Mouse (Mus musculus): ENCODE data around the gene Cmip. TPM values are rescaled to one million over a fixed set of nuclear protein-coding genes. Genes with fewer than 3 reads are reported as not detected.

Gene Cmip
- polyA plus RNA-seq, 1 experiment: 53.1 TPM

DNA sequence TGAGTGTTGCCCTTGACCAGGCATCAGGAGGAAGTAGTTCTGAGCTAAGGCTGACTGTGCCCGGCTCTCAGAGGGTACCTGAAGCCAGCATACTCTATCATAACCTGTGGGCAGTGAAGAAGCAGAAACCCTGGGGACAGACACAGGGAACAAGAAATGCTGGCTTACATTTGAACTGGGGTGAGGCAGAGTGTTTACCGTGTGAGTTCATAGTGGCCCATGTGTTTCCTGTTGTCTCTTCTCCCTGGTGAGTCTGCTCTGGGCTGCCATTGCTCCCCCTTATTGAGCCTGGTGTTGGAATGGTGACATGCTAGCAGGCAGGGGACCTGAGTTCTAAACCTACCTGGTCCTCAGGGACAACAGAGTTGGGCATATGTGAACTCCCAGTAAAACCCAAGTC, 81.8 kb downstream of the Cmip start:
- peaks cover 45% of the 10 kb centered on the region for H3K4me1 ChIP-seq (ENCODE audit: control insufficient read depth, insufficient read depth, low read length)
- DNase-seq: no peak
- no peak overlapping the region for H3K4me3 ChIP-seq (replicated peaks; ENCODE audit: extremely low read depth, low read depth, low read length)
- TF ChIP-seq POLR2A (IDR thresholded peaks at IDR 0.05; ENCODE audit: borderline replicate concordance, extremely low read depth, low read depth, low read length) (no peak), CTCF (IDR thresholded peaks at IDR 0.05; ENCODE audit: insufficient read depth, low read length) (no peak)
- 24% methylated on average over 2 of the region's 2 CpGs for WGBS

DNA sequence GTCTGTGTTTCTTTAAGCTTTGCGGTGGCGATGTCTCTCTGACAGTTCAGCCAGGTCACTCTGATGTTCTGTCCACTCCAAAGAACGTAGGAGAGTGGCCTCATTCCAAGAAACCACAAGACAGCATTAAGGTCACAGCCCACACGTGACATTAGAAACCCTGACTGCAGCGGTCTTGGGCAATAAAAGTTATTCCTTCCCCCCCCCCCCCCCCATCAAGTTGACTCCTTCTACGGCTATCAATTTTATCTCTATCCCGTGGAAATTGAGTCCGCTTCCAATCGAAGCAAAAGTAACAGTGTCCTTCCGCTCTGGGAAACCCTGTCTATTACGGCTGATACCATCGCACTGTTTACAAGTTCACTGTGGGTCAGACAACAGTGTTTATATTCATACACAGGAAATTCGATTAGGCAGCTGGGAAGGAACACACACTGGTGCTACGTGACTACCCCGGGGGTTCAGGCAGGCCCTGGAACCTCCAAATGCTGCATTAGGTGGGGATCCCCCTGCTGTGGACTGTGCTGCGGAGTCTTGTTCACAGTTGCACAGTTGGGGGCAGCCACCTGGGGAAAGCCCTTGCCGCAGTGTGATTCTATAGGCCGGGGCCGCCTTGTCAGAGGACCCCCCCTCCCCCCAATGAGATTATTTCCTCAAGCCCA, 82.6 kb downstream of the Cmip start:
- H3K4me3 ChIP-seq (replicated peaks; ENCODE audit: extremely low read depth, low read depth, low read length): no peak overlapping the region
- 24% methylated on average over 19 of the region's 19 CpGs for WGBS
- no peak for DNase-seq
- H3K4me1 ChIP-seq (ENCODE audit: control insufficient read depth, insufficient read depth, low read length): peaks cover 43% of the 10 kb centered on the region
- no peak for TF ChIP-seq POLR2A (IDR thresholded peaks at IDR 0.05; ENCODE audit: borderline replicate concordance, extremely low read depth, low read depth, low read length)
- no peak for TF ChIP-seq CTCF (IDR thresholded peaks at IDR 0.05; ENCODE audit: insufficient read depth, low read length)

DNA sequence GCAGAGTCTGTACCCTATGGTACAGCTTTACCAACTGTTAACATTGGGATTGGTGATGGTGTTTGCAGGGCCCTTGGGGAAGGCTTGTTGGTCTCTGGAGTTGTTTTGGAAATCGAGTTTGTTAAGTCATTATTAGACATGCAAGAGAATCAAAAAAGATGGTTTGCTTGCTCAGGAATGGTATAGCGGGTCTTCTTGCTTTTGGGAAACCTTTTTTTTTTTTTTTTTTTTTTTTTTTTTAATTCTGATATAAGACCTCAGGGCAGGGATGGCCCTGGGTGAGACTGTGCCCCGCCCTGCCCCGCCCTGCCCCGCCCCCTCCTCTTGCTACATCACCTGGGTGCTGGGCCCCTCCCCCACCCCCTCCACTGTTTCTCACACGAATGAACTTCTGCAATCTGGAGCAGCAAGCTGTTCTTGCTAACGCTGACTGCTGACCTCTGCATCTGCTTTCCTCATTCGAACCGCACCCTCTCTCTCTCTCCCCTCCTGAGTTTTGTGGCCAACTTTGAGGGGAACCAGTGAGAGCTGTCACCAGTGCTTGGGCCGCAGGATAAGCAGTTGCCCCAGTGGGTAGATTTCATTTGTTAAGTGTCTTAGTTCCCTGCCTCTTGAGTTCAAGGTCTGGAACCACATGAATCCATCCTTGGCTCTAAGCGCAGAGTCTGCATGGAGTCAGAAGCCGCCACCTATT, 83.2 kb downstream of the Cmip start:
- no peak overlapping the region for H3K4me3 ChIP-seq (replicated peaks; ENCODE audit: extremely low read depth, low read depth, low read length)
- no peak for DNase-seq

GRCm38 (mm10) chr8:117340800-117341199, 83.9 kb downstream of the Cmip start:
- Histone ChIP-seq H3K4me1 (ENCODE audit: control insufficient read depth, insufficient read depth, low read length) (peaks cover 37% of the 10 kb centered on the region), H3K4me3 (replicated peaks; ENCODE audit: extremely low read depth, low read depth, low read length) (no peak overlapping the region)
- WGBS: 76% methylated on average over 12 of the region's 12 CpGs
- no peak for DNase-seq
- no peak for TF ChIP-seq CTCF (IDR thresholded peaks at IDR 0.05; ENCODE audit: insufficient read depth, low read length)
- TF ChIP-seq POLR2A (IDR thresholded peaks at IDR 0.05; ENCODE audit: borderline replicate concordance, extremely low read depth, low read depth, low read length): no peak

More for the DNA sequence above, 83.2 kb downstream of the Cmip start:
- 50% methylated on average over 10 of the region's 12 CpGs for WGBS
- H3K4me1 ChIP-seq (ENCODE audit: control insufficient read depth, insufficient read depth, low read length): peaks cover 42% of the 10 kb centered on the region
- TF ChIP-seq CTCF (IDR thresholded peaks at IDR 0.05; ENCODE audit: insufficient read depth, low read length) (no peak), POLR2A (IDR thresholded peaks at IDR 0.05; ENCODE audit: borderline replicate concordance, extremely low read depth, low read depth, low read length) (no peak)

DNA sequence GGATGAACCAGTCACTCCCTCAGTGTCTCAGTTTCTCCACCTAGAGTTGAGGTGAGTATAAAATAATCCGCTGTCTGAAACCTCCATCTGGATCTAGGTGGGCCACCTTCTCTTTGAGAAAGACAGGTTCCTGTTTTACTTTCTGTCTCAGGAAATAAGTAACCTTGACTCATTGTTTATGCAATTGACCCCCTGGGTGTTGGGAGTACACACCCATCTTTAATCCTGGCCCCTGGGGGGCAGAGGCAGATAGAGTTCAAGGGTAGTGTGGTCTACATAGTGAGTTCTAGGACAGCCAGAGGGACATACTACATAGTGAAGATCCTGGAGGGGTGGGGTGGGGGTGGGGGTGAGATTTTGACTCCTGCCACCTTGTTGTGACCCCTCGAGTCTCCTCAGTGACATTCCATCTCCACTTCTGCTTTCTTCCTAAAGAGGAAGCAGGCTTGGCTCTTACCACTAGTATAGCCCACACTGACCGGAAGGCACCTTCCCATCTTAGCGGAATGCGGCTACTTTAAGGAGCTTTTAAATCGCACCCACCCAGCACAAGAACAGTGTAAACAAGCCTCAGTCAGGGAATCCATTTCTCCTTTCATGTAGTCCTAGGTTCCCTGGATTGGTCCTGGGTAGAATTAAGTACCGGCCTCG, 86.0 kb downstream of the Cmip start:
- no peak overlapping the region for H3K4me3 ChIP-seq (replicated peaks; ENCODE audit: extremely low read depth, low read depth, low read length)
- WGBS: 46% methylated on average over 8 of the region's 8 CpGs
- TF ChIP-seq CTCF (IDR thresholded peaks at IDR 0.05; ENCODE audit: insufficient read depth, low read length): no peak
- no peak for TF ChIP-seq POLR2A (IDR thresholded peaks at IDR 0.05; ENCODE audit: borderline replicate concordance, extremely low read depth, low read depth, low read length)
- peaks cover 37% of the 10 kb centered on the region for H3K4me1 ChIP-seq (ENCODE audit: control insufficient read depth, insufficient read depth, low read length)
- DNase-seq: no peak

- Histone ChIP-seq H3K4me1 (ENCODE audit: control insufficient read depth, insufficient read depth, low read length) (peaks cover 32% of the 10 kb centered on the region), H3K4me3 (replicated peaks; ENCODE audit: extremely low read depth, low read depth, low read length) (no peak overlapping the region)
- 39% methylated on average over 10 of the region's 10 CpGs for WGBS
- DNase-seq: no peak
- no peak for TF ChIP-seq POLR2A (IDR thresholded peaks at IDR 0.05; ENCODE audit: borderline replicate concordance, extremely low read depth, low read depth, low read length)
- TF ChIP-seq CTCF (IDR thresholded peaks at IDR 0.05; ENCODE audit: insufficient read depth, low read length): no peak
Measured at GRCm38 (mm10) chr8:117343484-117343883, 86.6 kb downstream of the Cmip start.

GRCm38 (mm10) chr8:117344899-117345298, 88.0 kb downstream of the Cmip start:
- TF ChIP-seq CTCF (IDR thresholded peaks at IDR 0.05; ENCODE audit: insufficient read depth, low read length) (no peak), POLR2A (IDR thresholded peaks at IDR 0.05; ENCODE audit: borderline replicate concordance, extremely low read depth, low read depth, low read length) (no peak)
- DNase-seq: no peak
- H3K4me3 ChIP-seq (replicated peaks; ENCODE audit: extremely low read depth, low read depth, low read length): no peak overlapping the region
- peaks cover 21% of the 10 kb centered on the region; the same call in 1 of the 2 replicates for H3K4me1 ChIP-seq (ENCODE audit: control insufficient read depth, insufficient read depth, low read length)
- 43% methylated on average over 11 of the region's 11 CpGs for WGBS

- WGBS: 84% methylated on average over 11 of the region's 11 CpGs
- no peak for DNase-seq
- TF ChIP-seq POLR2A (IDR thresholded peaks at IDR 0.05; ENCODE audit: borderline replicate concordance, extremely low read depth, low read depth, low read length): no peak
- no peak for TF ChIP-seq CTCF (IDR thresholded peaks at IDR 0.05; ENCODE audit: insufficient read depth, low read length)
- Histone ChIP-seq H3K4me1 (ENCODE audit: control insufficient read depth, insufficient read depth, low read length) (peaks cover 17% of the 10 kb centered on the region; the same call in 1 of the 2 replicates), H3K4me3 (replicated peaks; ENCODE audit: extremely low read depth, low read depth, low read length) (no peak overlapping the region)
Measured at GRCm38 (mm10) chr8:117345376-117345775, 88.5 kb downstream of the Cmip start.

DNA sequence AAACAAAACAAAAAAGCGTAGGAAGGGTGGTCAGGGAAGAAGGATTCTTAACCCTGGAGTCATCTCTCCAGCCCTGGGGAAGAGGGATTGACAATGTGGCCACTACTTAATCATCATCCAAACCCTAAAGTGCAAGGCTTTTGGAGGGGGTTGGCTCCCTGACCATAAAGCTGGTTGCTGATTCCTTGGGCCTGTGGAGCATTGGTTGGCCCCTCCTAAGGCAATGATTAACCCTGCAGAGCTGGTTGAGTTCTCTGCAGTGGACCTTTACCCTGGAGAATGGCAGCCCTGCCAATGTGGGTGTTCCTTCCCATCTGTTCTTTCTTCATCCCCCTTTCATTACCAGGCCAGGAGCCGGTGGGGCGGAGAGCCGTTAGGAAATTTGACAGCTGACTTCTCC, 90.7 kb downstream of the Cmip start:
- H3K4me1 ChIP-seq (ENCODE audit: control insufficient read depth, insufficient read depth, low read length): peaks cover 12% of the 10 kb centered on the region; the same call in 1 of the 2 replicates
- DNase-seq: no peak
- TF ChIP-seq CTCF (IDR thresholded peaks at IDR 0.05; ENCODE audit: insufficient read depth, low read length): no peak
- no peak for TF ChIP-seq POLR2A (IDR thresholded peaks at IDR 0.05; ENCODE audit: borderline replicate concordance, extremely low read depth, low read depth, low read length)
- H3K4me3 ChIP-seq (replicated peaks; ENCODE audit: extremely low read depth, low read depth, low read length): no peak overlapping the region
- 75% methylated on average over 4 of the region's 4 CpGs for WGBS
